10 mouse cellular contexts compared by ENCODE assay signal in the genomic region with DNA sequence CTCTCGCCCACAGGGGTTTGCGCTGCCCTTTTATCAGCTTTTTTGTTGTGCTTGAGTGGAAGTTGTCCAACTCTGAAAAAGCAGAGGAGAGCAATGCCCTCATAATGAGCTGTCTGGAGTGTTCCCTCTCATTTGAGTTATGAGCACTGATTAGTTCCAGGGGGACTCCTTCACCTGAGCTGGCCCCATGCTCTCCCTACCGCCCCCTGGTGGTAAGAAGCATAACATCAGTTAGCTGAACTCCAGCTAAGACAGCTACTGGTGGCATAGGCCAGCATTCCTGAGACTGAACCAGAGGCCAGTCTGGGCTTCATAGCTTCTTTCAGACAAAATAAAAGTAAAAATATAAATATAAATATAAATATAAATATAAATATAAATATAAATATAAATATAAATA.
DNase-seq lines count a peak whose midpoint lies in the region; ATAC-seq and TF ChIP-seq lines count a peak whose summit lies in the region.
"Had no signal": no experiment of that assay in that cellular context is flagged by ENCODE, and none has a peak within 500 bp of the region (broad histone marks: within the 10 kb centered on the region; RNA-seq: fewer than 3 reads in every experiment).

No protein-coding gene starts in this region.

- no peaks in the 10 kb centered on the region for H3K4me1 ChIP-seq in kidney, adult 2 months (ENCODE audit: control insufficient read depth, insufficient read depth, low read length)
- peaks cover 5% of the 10 kb centered on the region for H3K4me1 ChIP-seq in kidney, embryonic 15.5 days
- H3K4me1 ChIP-seq in E14TG2a.4 (replicated peaks; ENCODE audit: low read depth, low read length) = peaks cover 4% of the 10 kb centered on the region; the same call in 1 of the 2 replicates
- H3K4me1 ChIP-seq in liver, postnatal 0 days (ENCODE audit: insufficient read depth) = no peaks in the 10 kb centered on the region
- H3K4me1 ChIP-seq in hindbrain, embryonic 13.5 days (replicated peaks) = peaks cover 12% of the 10 kb centered on the region
- H3K4me1 ChIP-seq: limb, embryonic 15.5 days had no signal

- DNase-seq in kidney, adult 2 months = peak; percentile 33
- peak; percentile 9 for DNase-seq in WW6 (ENCODE audit: low read depth, low spot score)
- DNase-seq in embryo, embryonic 10 days (ENCODE audit: low spot score) = peak; percentile 57
- no peak for DNase-seq in liver, postnatal 0 days
- DNase-seq in urinary bladder, postnatal 36 days (ENCODE audit: low spot score in 2 of 2) = peak; percentile 3

- no peaks in the 10 kb centered on the region; the same call in 1 of the 2 replicates for H3K27me3 ChIP-seq in kidney, adult 2 months (replicated peaks; ENCODE audit: control insufficient read depth, insufficient read depth, low read length)
- H3K27me3 ChIP-seq in kidney, embryonic 15.5 days = no peaks in the 10 kb centered on the region
- 0 out of 2 replicates have a peak, but pooled peaks cover 4% of the 10 kb centered on the region for H3K27me3 ChIP-seq in E14TG2a.4 (ENCODE audit: insufficient read depth, low read length)
- no peaks in the 10 kb centered on the region for H3K27me3 ChIP-seq in liver, postnatal 0 days (ENCODE audit: insufficient read depth, low read length)
- H3K27me3 ChIP-seq in hindbrain, embryonic 13.5 days = no peaks in the 10 kb centered on the region
- H3K27me3 ChIP-seq: limb, embryonic 15.5 days had no signal

- H3K9ac ChIP-seq in kidney, embryonic 15.5 days = no peak overlapping the region
- no peak overlapping the region for H3K9ac ChIP-seq in liver, postnatal 0 days (replicated peaks)
- no peak overlapping the region for H3K9ac ChIP-seq in hindbrain, embryonic 13.5 days
- H3K9ac ChIP-seq: limb, embryonic 15.5 days had no signal

- peak; percentile 58 for TF ChIP-seq CTCF in kidney, adult 2 months (conservative IDR thresholded peaks at IDR 0.05; ENCODE audit: insufficient read depth, insufficient read length, low read depth, low read length)
- TF ChIP-seq CTCF in E14TG2a.4 (conservative IDR thresholded peaks at IDR 0.05; ENCODE audit: low read length) = peak; percentile 59
- peak; percentile 58 for TF ChIP-seq CTCF in liver, postnatal 0 days (IDR thresholded peaks at IDR 0.05; ENCODE audit: low read depth)

- no peak overlapping the region for H3K4me3 ChIP-seq in kidney, adult 2 months (ENCODE audit: insufficient read depth, low read depth, low read length)
- H3K4me3 ChIP-seq in kidney, embryonic 15.5 days (replicated peaks) = no peak overlapping the region
- H3K4me3 ChIP-seq in E14TG2a.4 (replicated peaks; ENCODE audit: low read length) = no peak overlapping the region
- H3K4me3 ChIP-seq in liver, postnatal 0 days (ENCODE audit: low read depth, low read length) = no peak overlapping the region
- H3K4me3 ChIP-seq in hindbrain, embryonic 13.5 days = no peak overlapping the region
- H3K4me3 ChIP-seq: erythroblast, embryonic 14.5 days; limb, embryonic 15.5 days had no signal

- ATAC-seq in kidney, embryonic 15.5 days (replicated peaks; ENCODE audit: low FRiP score) = no peak
- no peak for ATAC-seq in liver, postnatal 0 days
- no peak for ATAC-seq in hindbrain, embryonic 13.5 days (ENCODE audit: low FRiP score)

- H3K36me3 ChIP-seq in kidney, adult 2 months (ENCODE audit: control insufficient read depth, insufficient read depth, low read length) = no peaks in the 10 kb centered on the region
- no peaks in the 10 kb centered on the region for H3K36me3 ChIP-seq in kidney, embryonic 15.5 days
- H3K36me3 ChIP-seq in E14TG2a.4 (ENCODE audit: insufficient read depth, low read length) = no peaks in the 10 kb centered on the region
- H3K36me3 ChIP-seq in liver, postnatal 0 days (replicated peaks; ENCODE audit: insufficient read depth, low read length) = no peaks in the 10 kb centered on the region
- H3K36me3 ChIP-seq in hindbrain, embryonic 13.5 days = no peaks in the 10 kb centered on the region
- H3K36me3 ChIP-seq: limb, embryonic 15.5 days had no signal

- no peak overlapping the region for H3K27ac ChIP-seq in kidney, adult 2 months (ENCODE audit: insufficient read depth, low read depth, low read length)
- H3K27ac ChIP-seq in kidney, embryonic 15.5 days = no peak overlapping the region
- no peak overlapping the region for H3K27ac ChIP-seq in liver, postnatal 0 days (ENCODE audit: low read depth)
- no peak overlapping the region for H3K27ac ChIP-seq in hindbrain, embryonic 13.5 days
- H3K27ac ChIP-seq: limb, embryonic 15.5 days had no signal

- WGBS in kidney, adult 2 months = 63% methylated on average over 3 of the region's 3 CpGs
- WGBS in kidney, embryonic 15.5 days = 65% methylated on average over 3 of the region's 3 CpGs
- WGBS in liver, postnatal 0 days (ENCODE audit: insufficient replicate concordance) = 62% methylated on average over 3 of the region's 3 CpGs
- WGBS in hindbrain, embryonic 13.5 days = 69% methylated on average over 3 of the region's 3 CpGs

- no peak for TF ChIP-seq POLR2A in kidney, adult 2 months (IDR thresholded peaks at IDR 0.05; ENCODE audit: low read depth, low read length)

- no peaks in the 10 kb centered on the region for H3K9me3 ChIP-seq in kidney, embryonic 15.5 days (replicated peaks)
- peaks cover 13% of the 10 kb centered on the region for H3K9me3 ChIP-seq in E14TG2a.4 (ENCODE audit: low read length)
- no peaks in the 10 kb centered on the region for H3K9me3 ChIP-seq in liver, postnatal 0 days (ENCODE audit: low read length)
- H3K9me3 ChIP-seq in hindbrain, embryonic 13.5 days = no peaks in the 10 kb centered on the region
- H3K9me3 ChIP-seq: limb, embryonic 15.5 days had no signal

- TF ChIP-seq EP300 in liver, postnatal 0 days (IDR thresholded peaks at IDR 0.05; ENCODE audit: low read depth) = no peak

- no peak overlapping the region for H3K4me2 ChIP-seq in kidney, embryonic 15.5 days
- H3K4me2 ChIP-seq in liver, postnatal 0 days (ENCODE audit: low read depth, low read length) = no peak overlapping the region
- no peak overlapping the region for H3K4me2 ChIP-seq in hindbrain, embryonic 13.5 days
- H3K4me2 ChIP-seq: limb, embryonic 15.5 days had no signal
